Mouse (Mus musculus) liver, embryonic 14.5 days (tissue): ENCODE measurements around the gene Car3.

Experiments used
- CTCF ChIP-seq: IDR thresholded peaks from 2 replicates; pipeline ENCODE4 v1.5.1; 2016; ENCODE audit warnings: antibody characterized with exemption, low read depth, control low read depth
- EP300 ChIP-seq: IDR thresholded peaks from 2 replicates; pipeline ENCODE4 v1.6.1; 2016; ENCODE audit warnings: antibody characterized with exemption, low read depth

DNA sequence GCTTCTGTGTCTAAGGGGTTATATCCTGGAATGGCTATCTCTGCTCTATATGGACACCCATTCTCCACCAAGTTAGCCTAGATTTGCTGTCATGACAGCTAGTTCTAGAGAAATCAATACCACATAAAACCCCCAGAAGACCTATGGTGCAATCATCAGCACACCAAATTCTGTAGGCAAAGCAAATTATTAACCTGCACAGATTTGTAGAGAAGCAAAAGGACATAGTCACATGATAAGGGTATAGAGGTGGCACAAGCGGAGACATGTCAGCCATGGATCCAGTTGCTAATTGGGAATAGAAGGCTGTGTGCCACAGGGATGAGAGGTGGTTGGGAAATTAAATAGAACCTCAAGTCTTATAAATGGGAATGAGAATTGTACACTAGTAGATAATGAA lies 24.4 kb upstream of the Car3 start:
- TF ChIP-seq CTCF (no peak), EP300 (no peak)
